Mouse (Mus musculus) liver, embryonic 13.5 days (tissue): ENCODE results near the gene Nop2. TPM values are rescaled to one million over a fixed set of nuclear protein-coding genes. Genes with fewer than 3 reads are reported as not detected.

ENCODE experiments used
- ATAC-seq: fragments of 200-750 bp; cut with Nextera tagmentation; 2 replicates; pipeline ENCODE4 v1.8.0; 2017; ENCODE audit warnings: low read depth, mild to moderate bottlenecking, moderate number of reproducible peaks, moderate library complexity
- DNase-seq: peaks from one replicate; pipeline ENCODE4 v3.0.0; 2022
- H3K27ac ChIP-seq: fragments of 300-500 bp; sonication (generic); 2 replicates; pipeline ENCODE4 v1.5.1; 2015; ENCODE audit warnings: moderate library complexity, mild to moderate bottlenecking, inconsistent platforms
- H3K27me3 ChIP-seq: fragments of 300-500 bp; sonication (generic); 2 replicates; pipeline ENCODE4 v1.6.1; 2015; ENCODE audit warnings: mild to moderate bottlenecking, inconsistent platforms
- H3K36me3 ChIP-seq: fragments of 300-500 bp; sonication (generic); 2 replicates; pipeline ENCODE4 v1.6.1; 2015; ENCODE audit warnings: mild to moderate bottlenecking, inconsistent platforms
- H3K4me1 ChIP-seq: fragments of 300-500 bp; sonication (generic); replicated peaks from 2 replicates; pipeline ENCODE4 v1.6.1; 2015; ENCODE audit warnings: inconsistent platforms
- H3K4me2 ChIP-seq: fragments of 300-500 bp; sonication (generic); 2 replicates; pipeline ENCODE4 v1.6.1; 2015; ENCODE audit warnings: inconsistent platforms, mild to moderate bottlenecking, moderate library complexity
- H3K4me3 ChIP-seq: fragments of 300-500 bp; sonication (generic); replicated peaks from 2 replicates; pipeline ENCODE4 v1.5.1; 2015; ENCODE audit warnings: mild to moderate bottlenecking, inconsistent platforms
- H3K9ac ChIP-seq: fragments of 300-500 bp; sonication (generic); 2 replicates; pipeline ENCODE4 v1.6.1; 2015; ENCODE audit warnings: mild to moderate bottlenecking, inconsistent platforms
- H3K9me3 ChIP-seq: fragments of 300-500 bp; sonication (generic); replicated peaks from 2 replicates; pipeline ENCODE4 v1.6.1; 2016; ENCODE audit warnings: inconsistent platforms
- WGBS: fragments of 180-500 bp; shearing (Covaris S2); methylation state at CpG from one replicate; pipeline ENCODE4 v1.1.7; 2015; ENCODE audit not compliant: insufficient replicate concordance; 5-methylcytosine and 5-hydroxymethylcytosine counted together
- polyA plus RNA-seq: library from polyadenylated mRNA; unstranded; fragments of >200 nt; fragmentation: Nextera tagmentation; extraction: Ambion mirVana; gene quantifications from 2 replicates; pipeline ENCODE4 v1.2.1, GENCODE M21; 2015

Nop2 gene
- polyA plus RNA-seq, 1 experiment from 2014 or later, result 60.6 TPM

DNA sequence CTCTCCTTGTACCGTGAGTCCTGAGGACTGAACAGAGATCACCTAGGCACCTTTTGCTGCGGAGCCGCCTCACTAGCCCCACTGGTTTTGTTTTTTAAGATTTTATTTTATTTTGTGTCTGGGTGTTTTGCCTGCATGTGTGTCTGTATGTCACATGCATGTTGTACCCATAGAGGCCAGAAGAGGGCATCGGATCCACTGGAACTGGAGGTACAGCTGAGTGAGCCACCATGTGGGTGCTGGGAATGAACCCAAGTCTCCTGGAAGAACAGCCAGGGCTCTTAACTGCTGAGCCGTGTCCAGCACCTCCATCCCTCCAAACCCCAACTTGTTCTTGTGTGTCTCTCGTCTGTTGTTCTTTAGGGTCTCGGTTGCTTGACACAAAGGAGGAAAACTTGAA lies 20.8 kb upstream of the Nop2 start:
- no peaks in the 10 kb centered on the region for H3K4me1 ChIP-seq
- no peaks in the 10 kb centered on the region for H3K9me3 ChIP-seq
- no peak for DNase-seq
- no peaks in the 10 kb centered on the region for H3K27me3 ChIP-seq
- H3K27ac ChIP-seq, result no peak overlapping the region
- H3K4me3 ChIP-seq, result no peak overlapping the region
- no peak overlapping the region for H3K4me2 ChIP-seq
- ATAC-seq, result 0 out of 2 replicates have a peak, but pooled peaks have one; percentile 12
- peaks cover 96% of the 10 kb centered on the region for H3K36me3 ChIP-seq
- no peak overlapping the region for H3K9ac ChIP-seq
- WGBS, result 87% methylated on average over 7 of the region's 7 CpGs

GRCm38 (mm10) chr6:125112553-125112952 lies 19.2 kb upstream of the Nop2 start:
- H3K9ac ChIP-seq, result no peak overlapping the region
- no peak for DNase-seq
- no peak overlapping the region for H3K4me2 ChIP-seq
- no peak overlapping the region for H3K27ac ChIP-seq
- ATAC-seq, result no peak
- WGBS, result 78% methylated on average over 11 of the region's 11 CpGs
- no peaks in the 10 kb centered on the region for H3K9me3 ChIP-seq
- no peaks in the 10 kb centered on the region for H3K4me1 ChIP-seq
- no peak overlapping the region for H3K4me3 ChIP-seq
- no peaks in the 10 kb centered on the region for H3K27me3 ChIP-seq
- peaks cover 96% of the 10 kb centered on the region for H3K36me3 ChIP-seq

DNA sequence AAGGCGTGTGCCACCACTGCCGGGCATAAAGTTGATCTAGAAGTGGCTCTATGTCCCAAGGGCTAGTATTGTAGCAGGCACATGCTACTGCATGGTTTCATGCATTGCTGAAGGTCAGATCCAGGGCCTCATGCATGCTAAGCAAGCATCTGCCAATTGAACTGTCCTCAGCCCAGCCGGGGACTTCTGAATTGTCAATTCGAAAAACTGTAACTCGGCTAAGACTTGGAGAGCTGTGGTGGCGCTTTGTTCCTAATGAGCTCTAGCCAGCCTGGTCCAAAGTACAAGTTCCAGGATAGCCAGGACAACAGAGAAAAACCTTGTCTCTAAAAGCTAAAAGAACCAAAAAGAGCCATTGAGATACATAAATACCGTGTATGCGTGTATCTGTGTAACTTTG lies 12.3 kb upstream of the Nop2 start:
- Histone ChIP-seq H3K27ac (no peak overlapping the region), H3K27me3 (no peaks in the 10 kb centered on the region), H3K9ac (no peak overlapping the region), H3K36me3 (peaks cover 96% of the 10 kb centered on the region), H3K9me3 (no peaks in the 10 kb centered on the region), H3K4me2 (no peak overlapping the region), H3K4me1 (no peaks in the 10 kb centered on the region), H3K4me3 (no peak overlapping the region)
- DNase-seq, result no peak
- WGBS, result 85% methylated on average over 8 of the region's 8 CpGs
- no peak for ATAC-seq

DNA sequence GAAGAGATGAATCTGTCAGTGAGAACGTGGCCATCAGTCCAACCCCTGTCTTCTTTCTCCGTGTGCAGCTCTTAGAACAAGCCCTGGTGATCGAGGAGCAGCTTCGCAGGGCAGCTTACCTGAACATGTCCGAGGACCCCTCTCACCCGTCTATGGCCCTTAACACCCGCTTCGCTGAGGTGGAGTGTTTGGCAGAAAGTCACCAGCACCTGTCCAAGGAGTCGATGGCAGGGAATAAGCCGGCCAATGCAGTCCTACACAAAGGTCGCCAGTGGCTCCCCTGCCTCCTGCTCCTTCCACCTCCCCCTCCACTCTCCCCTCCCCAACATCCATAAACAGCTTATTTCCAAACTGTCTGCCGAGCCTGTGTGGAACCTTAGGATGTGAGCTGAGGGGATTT lies 3.0 kb upstream of the Nop2 start:
- no peak overlapping the region for H3K9ac ChIP-seq
- no peak overlapping the region for H3K4me2 ChIP-seq
- no peak for DNase-seq
- H3K9me3 ChIP-seq, result no peaks in the 10 kb centered on the region
- H3K27me3 ChIP-seq, result no peaks in the 10 kb centered on the region
- H3K36me3 ChIP-seq, result peaks cover 77% of the 10 kb centered on the region
- no peak overlapping the region for H3K4me3 ChIP-seq
- peaks cover 24% of the 10 kb centered on the region for H3K4me1 ChIP-seq
- H3K27ac ChIP-seq, result no peak overlapping the region
- ATAC-seq, result no peak
- WGBS, result 87% methylated on average over 12 of the region's 12 CpGs

- no peak overlapping the region for H3K9ac ChIP-seq
- 87% methylated on average over 20 of the region's 20 CpGs for WGBS
- peaks cover 33% of the 10 kb centered on the region for H3K4me1 ChIP-seq
- H3K4me3 ChIP-seq, result no peak overlapping the region
- peaks cover 77% of the 10 kb centered on the region for H3K36me3 ChIP-seq
- no peak for DNase-seq
- ATAC-seq, result no peak
- H3K9me3 ChIP-seq, result no peaks in the 10 kb centered on the region
- H3K27ac ChIP-seq, result no peak overlapping the region
- H3K4me2 ChIP-seq, result no peak overlapping the region
- no peaks in the 10 kb centered on the region for H3K27me3 ChIP-seq
Observed at GRCm38 (mm10) chr6:125129710-125130402, 1.9 kb upstream of the Nop2 start.

DNA sequence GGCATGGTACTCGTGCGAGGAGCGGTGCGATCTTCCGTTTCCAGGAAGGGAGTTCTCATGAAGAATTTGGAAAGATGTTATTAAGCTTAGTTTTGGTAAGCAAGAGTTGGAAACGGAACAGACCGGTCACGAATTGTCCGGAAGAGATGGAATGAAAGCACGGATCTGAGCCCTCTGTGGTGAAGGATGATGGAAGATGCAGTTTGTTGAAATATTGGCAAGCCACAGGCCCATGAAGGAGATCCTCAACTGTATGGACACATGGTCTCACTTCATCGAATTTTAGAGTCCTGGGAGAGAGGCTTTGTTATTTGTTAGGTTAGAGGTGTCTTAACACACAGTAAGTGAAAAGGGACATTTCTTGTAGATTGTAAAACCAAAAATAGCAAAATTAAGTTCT lies 761 bp downstream of the Nop2 start:
- Histone ChIP-seq H3K4me1 (peaks cover 38% of the 10 kb centered on the region), H3K27ac (peak overlapping the region; percentile 88), H3K4me3 (peak overlapping the region; percentile 95), H3K36me3 (peaks cover 77% of the 10 kb centered on the region), H3K4me2 (peak overlapping the region; percentile 97), H3K9me3 (no peaks in the 10 kb centered on the region), H3K27me3 (no peaks in the 10 kb centered on the region), H3K9ac (peak overlapping the region; percentile 88)
- WGBS, result under 1% methylated on average over 11 of the region's 11 CpGs
- no peak for ATAC-seq
- no peak for DNase-seq

GRCm38 (mm10) chr6:125137002-125137671 lies 5.4 kb downstream of the Nop2 start:
- Histone ChIP-seq H3K36me3 (peaks cover 92% of the 10 kb centered on the region), H3K9me3 (no peaks in the 10 kb centered on the region), H3K27me3 (no peaks in the 10 kb centered on the region), H3K9ac (no peak overlapping the region), H3K4me3 (no peak overlapping the region), H3K4me2 (no peak overlapping the region), H3K4me1 (peaks cover 28% of the 10 kb centered on the region), H3K27ac (no peak overlapping the region)
- DNase-seq (no peak), ATAC-seq (no peak)
- 89% methylated on average over 19 of the region's 19 CpGs for WGBS

DNA sequence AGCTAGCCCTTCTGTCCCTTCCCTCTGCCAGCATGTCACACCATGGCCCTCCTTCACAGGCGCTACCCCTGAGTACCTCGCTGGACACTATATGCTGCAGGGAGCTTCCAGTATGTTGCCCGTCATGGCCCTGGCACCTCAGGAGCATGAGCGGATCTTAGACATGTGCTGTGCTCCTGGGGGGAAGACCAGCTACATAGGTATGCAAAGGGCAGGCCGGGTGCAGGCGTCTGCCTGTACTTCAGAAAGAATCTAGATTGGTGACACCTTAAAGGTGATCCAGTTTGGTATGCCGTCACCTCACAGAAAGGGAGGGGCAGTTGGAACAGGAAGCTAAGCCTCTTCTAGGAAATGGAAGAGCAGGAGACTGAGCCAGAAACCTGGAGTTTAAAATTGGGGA lies 8.0 kb downstream of the Nop2 start:
- Histone ChIP-seq H3K27ac (no peak overlapping the region), H3K27me3 (no peaks in the 10 kb centered on the region), H3K4me1 (peaks cover 15% of the 10 kb centered on the region), H3K4me2 (no peak overlapping the region), H3K36me3 (peaks cover 96% of the 10 kb centered on the region), H3K4me3 (no peak overlapping the region), H3K9ac (no peak overlapping the region), H3K9me3 (no peaks in the 10 kb centered on the region)
- WGBS, result 91% methylated on average over 7 of the region's 7 CpGs
- ATAC-seq (no peak), DNase-seq (no peak)

- H3K4me1 ChIP-seq, result peaks cover 35% of the 10 kb centered on the region
- peaks cover 69% of the 10 kb centered on the region for H3K36me3 ChIP-seq
- 85% methylated on average over 8 of the region's 8 CpGs for WGBS
- ATAC-seq (no peak), DNase-seq (no peak)
- no peak overlapping the region for H3K4me2 ChIP-seq
- no peaks in the 10 kb centered on the region for H3K9me3 ChIP-seq
- H3K27me3 ChIP-seq, result no peaks in the 10 kb centered on the region
- H3K9ac ChIP-seq, result no peak overlapping the region
- no peak overlapping the region for H3K4me3 ChIP-seq
- no peak overlapping the region for H3K27ac ChIP-seq
Observed at GRCm38 (mm10) chr6:125142436-125142835, 10.7 kb downstream of the Nop2 start.

DNA sequence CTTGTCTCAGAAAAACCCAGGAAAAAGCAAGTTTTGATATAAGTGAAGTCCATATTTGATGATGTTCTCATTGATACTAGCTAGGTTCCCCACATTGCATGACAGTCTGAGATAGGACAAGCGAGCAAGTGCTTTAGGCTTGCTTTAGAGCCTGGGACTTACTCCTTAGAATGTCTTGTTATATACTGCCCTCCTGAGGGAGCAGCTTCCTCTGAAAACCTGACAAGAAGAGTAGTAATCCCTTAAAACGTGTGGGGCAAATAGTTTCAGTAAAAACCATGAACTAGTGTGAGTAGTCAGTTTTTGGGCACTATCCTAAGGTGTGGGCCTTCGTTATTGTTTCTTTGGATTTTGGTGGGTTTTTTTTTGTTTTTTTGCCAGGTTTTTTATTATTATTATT lies 11.4 kb downstream of the Nop2 start:
- Histone ChIP-seq H3K4me1 (peaks cover 42% of the 10 kb centered on the region), H3K27me3 (no peaks in the 10 kb centered on the region), H3K36me3 (peaks cover 62% of the 10 kb centered on the region), H3K4me3 (no peak overlapping the region), H3K4me2 (no peak overlapping the region), H3K27ac (no peak overlapping the region), H3K9ac (no peak overlapping the region), H3K9me3 (no peaks in the 10 kb centered on the region)
- DNase-seq (no peak), ATAC-seq (no peak)
- WGBS, result 68% methylated on average over 3 of the region's 3 CpGs

DNA sequence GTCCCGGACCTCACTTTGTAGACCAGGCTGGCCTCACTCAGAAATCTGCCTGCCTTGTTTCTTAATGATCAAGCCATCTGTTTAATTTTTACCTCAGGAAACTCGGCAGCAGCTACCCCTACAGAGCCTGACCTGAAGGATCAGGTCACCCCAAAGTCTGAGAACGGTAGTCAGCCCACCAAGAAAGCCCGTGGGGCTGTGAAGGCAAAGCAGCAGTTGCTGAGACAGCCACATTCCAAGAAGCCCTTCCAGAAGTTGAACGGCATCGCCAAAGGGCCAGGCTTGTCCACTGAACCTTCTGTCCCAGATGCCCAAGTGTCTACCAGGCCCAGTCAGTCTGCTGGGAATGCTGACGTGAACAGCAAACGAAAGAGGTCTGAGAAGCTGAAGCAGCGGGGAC lies 12.2 kb downstream of the Nop2 start:
- DNase-seq (no peak), ATAC-seq (no peak)
- Histone ChIP-seq H3K4me2 (no peak overlapping the region), H3K36me3 (peaks cover 54% of the 10 kb centered on the region), H3K27me3 (no peaks in the 10 kb centered on the region), H3K9ac (no peak overlapping the region), H3K27ac (no peak overlapping the region), H3K4me1 (peaks cover 50% of the 10 kb centered on the region), H3K4me3 (no peak overlapping the region), H3K9me3 (no peaks in the 10 kb centered on the region)
- 79% methylated on average over 9 of the region's 9 CpGs for WGBS

- peak; percentile 85 for DNase-seq
- Histone ChIP-seq H3K27ac (peak within 1 kb of the TSS; percentile 84), H3K9ac (peak within 1 kb of the TSS; percentile 90), H3K27me3 (no peaks in the 10 kb centered on the region), H3K4me1 (peaks cover 59% of the 10 kb centered on the region), H3K9me3 (no peaks in the 10 kb centered on the region), H3K36me3 (peaks cover 50% of the 10 kb centered on the region), H3K4me3 (peak within 1 kb of the TSS; percentile 88), H3K4me2 (peak within 1 kb of the TSS; percentile 97)
- WGBS, result under 1% methylated on average over 16 of the region's 16 CpGs
- peak; percentile 95 for ATAC-seq
Observed at GRCm38 (mm10) chr6:125145001-125145400, 13.3 kb downstream of the Nop2 start, which contains the start of gene Iffo1. Gene Iffo1 (plus strand): TSS chr6:125145241.
